Mouse (Mus musculus): ENCODE results near the gene Slc5a11.

Slc5a11 gene

GRCm38 (mm10) chr7:123211461-123211860 lies 3.1 kb upstream of the Slc5a11 start:
- DNase-seq (ENCODE audit: extremely low read depth, insufficient read length, low spot score): no peak

DNA sequence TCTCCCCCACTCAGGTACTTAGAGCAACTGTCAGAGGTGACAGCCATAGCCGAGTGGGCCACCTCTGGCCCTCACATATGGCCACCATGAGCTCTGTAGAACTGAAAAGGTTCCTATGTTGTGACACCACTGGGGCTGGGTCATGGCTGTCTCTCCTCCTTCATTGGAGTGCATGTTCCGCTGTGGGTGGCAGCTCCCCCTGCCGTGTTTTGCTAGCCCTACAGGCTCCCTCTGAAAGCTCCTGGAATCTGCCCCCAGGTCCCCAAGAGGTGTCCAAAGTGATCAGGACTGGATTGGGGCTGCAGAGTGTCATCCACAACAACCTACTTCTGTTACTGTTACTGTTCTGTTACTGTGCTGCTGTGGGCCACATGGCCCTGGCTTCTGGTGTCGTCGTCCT lies 2.3 kb upstream of the Slc5a11 start:
- DNase-seq (ENCODE audit: extremely low read depth, insufficient read length, low spot score): no peak

DNA sequence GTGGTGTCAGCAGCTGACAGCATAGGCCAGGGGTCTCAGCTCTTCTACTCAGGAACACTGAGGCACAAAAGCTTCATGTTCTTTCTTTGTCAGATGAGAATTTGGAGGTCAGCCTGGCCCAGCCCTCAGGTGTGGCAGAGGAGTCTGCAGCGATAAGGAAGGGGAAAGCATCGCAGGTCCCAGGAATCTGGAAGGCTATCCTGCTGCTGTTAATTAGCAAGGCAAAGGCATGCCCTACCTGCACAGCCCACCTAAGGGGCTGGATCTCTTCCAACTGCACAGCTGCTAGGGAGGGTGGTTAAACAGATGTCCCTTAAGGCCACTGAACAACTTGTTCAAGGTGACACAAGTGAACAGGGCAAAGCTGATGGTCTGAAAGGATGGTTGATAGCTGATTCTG lies 558 bp downstream of the Slc5a11 start:
- no peak for DNase-seq (ENCODE audit: extremely low read depth, insufficient read length, low spot score)

GRCm38 (mm10) chr7:123217448-123218354 lies 3.1 kb downstream of the Slc5a11 start:
- DNase-seq (ENCODE audit: extremely low read depth, insufficient read length, low spot score): no peak

DNA sequence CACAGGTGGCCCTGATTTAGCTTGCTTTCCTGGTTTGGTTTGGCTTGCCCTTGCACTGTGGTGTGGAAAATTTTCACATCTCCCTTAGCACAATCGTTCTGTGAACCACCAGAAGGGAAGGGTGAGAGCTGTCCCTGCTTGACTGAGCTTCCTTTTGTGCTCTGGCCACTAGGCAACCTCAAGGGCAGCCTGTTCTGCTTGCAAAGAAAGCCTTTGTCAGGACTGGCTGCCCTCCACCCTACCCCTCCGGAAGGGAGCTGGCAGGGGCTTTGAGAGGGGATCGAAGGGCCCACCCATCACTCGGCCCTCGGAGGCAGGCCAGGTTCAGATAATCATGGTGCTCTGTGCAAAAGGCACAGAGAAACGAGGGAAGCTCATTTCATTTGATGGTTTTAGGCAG lies 4.0 kb downstream of the Slc5a11 start:
- DNase-seq (ENCODE audit: extremely low read depth, insufficient read length, low spot score): no peak

DNA sequence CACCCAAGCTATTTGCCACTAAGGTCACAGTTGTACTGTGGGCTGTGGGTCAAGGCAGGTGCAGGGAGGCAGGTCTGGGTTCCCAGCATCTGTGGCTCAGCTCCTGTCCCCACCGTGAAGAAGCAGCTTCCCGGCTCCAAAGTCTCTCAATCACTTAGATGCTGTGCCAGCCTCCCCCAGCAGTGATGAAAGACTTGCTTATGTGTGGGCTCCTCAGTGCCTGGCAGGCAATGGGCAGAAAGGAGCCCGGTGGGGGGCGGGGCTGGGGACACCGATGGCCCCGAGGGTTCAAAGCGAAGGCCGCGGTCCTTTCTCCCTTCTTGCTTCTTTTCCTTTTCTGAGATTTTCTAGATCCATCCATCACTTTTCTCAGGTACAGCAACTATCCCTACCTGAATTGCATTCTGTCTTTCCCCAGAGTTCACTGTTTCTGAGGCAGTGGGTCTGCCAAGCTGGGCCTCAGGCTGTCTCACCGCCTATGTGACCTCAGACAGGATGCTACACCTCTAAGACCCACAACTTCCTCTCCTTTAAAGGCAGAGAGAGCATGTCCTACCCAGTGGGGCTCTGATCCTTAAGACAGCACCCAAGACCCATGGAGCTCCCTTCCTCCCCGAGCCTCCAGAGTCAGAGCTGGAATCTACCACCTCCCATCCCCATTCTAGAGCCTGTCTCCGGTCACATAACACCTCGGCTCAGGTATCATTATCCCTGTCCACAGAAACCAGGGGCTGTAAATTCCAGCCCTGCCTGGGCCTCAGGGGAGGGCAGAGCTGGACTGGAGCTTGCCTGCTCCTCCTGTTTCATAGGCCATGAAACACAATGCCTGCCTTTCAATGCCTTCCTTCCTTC lies 5.4 kb downstream of the Slc5a11 start:
- DNase-seq (ENCODE audit: extremely low read depth, insufficient read length, low spot score): no peak

- DNase-seq (ENCODE audit: extremely low read depth, insufficient read length, low spot score): no peak
Observed at GRCm38 (mm10) chr7:123220633-123220942, 6.0 kb downstream of the Slc5a11 start.

DNA sequence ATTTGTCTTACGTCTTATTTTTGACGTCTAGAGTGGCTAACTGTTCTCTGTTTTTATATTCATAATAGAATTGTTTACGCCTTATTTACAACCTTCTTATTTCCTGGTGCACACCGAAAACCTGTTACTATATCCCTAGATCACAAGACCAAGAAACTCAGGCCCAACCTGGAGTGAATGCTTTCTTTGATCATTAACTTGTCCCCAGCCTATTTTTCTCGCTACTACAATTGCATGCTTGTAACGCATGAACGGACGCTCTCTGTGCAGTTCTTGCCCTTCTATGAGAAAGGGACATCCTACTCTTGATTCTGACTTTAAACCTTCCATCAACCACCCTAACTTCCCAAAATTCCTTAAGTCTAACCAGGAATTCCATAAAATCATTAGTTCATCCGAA lies 9.5 kb downstream of the Slc5a11 start:
- DNase-seq (ENCODE audit: extremely low read depth, insufficient read length, low spot score): no peak

- DNase-seq (ENCODE audit: extremely low read depth, insufficient read length, low spot score): no peak
Observed at GRCm38 (mm10) chr7:123225159-123225558, 10.6 kb downstream of the Slc5a11 start.

DNA sequence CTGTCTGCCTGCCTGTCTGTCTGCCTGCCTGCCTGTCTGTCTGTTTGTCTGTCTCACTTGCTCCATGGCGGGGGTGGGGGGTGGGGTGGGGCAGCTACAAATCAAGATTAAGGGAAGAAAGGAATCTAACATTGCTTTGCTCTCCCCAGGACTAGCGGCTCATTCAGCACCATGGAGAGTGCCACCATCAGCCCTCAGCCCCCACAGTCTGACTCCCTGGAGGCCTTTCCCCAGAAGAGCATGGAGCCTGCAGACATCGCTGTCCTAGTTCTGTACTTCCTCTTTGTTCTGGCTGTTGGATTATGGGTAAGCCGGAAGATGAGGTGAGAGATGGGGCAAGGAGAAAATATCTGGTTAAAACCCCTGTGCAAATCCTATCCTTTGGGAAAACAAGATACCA lies 20.9 kb downstream of the Slc5a11 start:
- DNase-seq (ENCODE audit: extremely low read depth, insufficient read length, low spot score): no peak

DNA sequence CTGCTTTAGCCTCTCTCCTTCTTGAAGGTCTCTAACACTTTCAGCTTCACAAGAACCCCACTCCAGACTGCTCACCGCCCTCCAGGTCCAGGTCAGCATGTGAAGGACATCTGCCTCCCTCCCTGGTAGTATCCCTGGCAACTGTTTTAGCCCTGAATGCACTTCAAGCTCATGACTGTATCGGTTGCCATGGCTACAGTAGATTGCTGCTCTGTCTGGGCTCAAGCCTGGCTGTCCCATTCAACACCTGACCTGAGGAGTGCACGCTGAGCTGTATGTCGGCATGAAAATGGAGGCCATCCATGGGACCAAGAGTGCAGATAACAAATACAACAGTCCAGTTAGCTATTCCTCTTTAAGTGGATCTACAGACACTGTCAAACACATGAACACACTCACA lies 24.0 kb downstream of the Slc5a11 start:
- DNase-seq (ENCODE audit: extremely low read depth, insufficient read length, low spot score): no peak

DNA sequence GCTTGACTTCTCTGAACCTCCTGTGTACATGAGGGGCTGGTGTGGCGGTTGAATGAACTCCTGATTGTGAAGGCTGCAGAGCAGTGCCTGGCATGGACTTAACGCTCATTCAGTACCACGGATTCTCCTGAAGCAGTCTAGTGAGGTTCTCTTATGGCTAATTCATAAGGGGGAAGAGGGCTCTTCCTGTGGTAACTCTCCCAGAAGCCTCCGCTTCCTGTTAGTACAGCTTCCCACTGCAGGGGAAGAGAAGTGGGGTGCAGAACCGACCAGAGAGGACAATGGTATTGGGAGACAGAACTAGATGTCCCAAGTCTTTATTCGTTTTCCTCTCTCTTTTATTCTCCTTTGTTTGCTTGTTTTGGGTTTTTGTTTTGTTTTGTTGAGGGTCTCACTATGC lies 25.5 kb downstream of the Slc5a11 start:
- DNase-seq (ENCODE audit: extremely low read depth, insufficient read length, low spot score): no peak

DNA sequence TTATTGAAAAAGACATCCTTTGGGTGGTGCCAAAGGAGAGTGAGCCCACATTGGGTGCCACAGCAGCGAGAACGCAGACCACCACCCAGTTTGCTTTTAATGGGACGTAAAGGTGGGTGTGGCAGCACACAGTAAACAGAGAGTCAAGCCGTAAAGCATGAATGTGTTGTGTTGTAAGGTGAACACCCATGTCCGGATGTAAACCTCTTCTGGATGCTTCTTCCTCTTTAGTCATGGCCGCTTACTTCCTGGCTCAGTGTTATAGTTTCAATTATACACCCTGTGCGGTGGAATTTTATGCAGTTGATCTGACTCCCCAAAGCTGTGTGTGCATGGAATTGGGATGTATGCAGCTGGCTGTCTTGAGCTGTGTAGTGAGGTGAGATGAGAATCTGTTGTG lies 27.7 kb downstream of the Slc5a11 start:
- no peak for DNase-seq (ENCODE audit: extremely low read depth, insufficient read length, low spot score)

DNA sequence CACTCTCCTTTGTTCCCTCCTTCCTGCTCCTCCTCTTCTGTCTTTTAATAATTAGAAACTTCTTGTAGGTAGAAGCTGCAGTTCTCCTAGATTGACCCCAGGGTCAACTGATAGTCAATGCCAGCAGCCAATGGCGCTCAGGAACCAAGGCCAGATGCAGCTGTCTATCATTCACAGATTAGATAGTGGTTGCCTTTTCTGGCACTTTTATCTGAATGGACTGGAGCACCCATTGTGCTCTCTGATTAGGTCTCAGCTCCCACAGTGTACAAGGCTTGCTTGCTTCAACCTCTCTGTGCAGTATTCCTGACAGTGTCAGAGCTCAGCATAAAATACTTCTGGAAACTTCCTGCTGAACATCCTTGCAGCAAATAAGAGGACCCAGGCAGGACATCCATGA lies 30.3 kb downstream of the Slc5a11 start:
- DNase-seq (ENCODE audit: extremely low read depth, insufficient read length, low spot score): no peak

- no peak for DNase-seq (ENCODE audit: extremely low read depth, insufficient read length, low spot score)
Observed at GRCm38 (mm10) chr7:123246504-123247084, 32.0 kb downstream of the Slc5a11 start.

DNA sequence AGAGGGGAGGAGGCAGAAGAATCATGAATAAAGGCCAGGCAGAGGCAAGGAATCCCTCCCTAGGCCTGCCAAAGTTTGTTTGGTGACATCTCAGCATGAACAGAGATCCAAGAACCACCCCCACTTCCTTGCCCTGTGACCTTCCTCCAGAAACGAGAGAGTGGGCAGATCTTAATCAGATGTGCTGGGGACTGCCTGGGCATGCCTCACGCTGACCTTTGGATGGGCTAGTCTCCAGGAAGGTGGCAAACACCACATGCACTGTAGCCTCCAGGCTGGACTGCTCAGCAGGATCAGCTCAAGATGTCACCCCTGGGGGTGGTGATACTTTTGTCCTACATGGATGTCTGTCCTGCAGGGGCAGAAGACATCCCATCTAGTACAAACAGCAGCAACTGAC lies 33.6 kb downstream of the Slc5a11 start:
- DNase-seq (ENCODE audit: extremely low read depth, insufficient read length, low spot score): no peak

DNA sequence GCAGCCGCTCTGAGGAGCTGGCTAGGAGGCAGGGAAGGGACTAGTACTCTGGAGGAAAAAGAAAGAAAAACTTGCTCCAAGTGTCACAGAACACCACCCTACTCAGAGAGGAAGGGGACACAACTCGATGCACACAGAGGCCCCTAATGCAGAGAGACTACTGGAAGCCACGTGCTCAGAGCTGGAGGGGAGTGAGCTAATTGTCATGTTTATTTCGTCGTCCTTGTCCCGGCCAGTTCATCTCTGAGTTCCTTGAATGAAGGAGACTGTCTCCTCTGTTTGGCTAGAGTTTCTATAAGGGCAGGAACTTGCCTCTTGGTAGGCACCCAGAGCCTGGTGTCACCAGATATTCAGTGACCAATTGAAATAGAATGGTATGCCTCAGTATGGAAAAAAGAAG lies 36.8 kb downstream of the Slc5a11 start:
- DNase-seq (ENCODE audit: extremely low read depth, insufficient read length, low spot score): no peak

GRCm38 (mm10) chr7:123253396-123253795 lies 38.8 kb downstream of the Slc5a11 start:
- no peak for DNase-seq (ENCODE audit: extremely low read depth, insufficient read length, low spot score)

- no peak for DNase-seq (ENCODE audit: extremely low read depth, insufficient read length, low spot score)
Observed at GRCm38 (mm10) chr7:123254196-123254970, 39.8 kb downstream of the Slc5a11 start.

- DNase-seq (ENCODE audit: extremely low read depth, insufficient read length, low spot score): no peak
Observed at GRCm38 (mm10) chr7:123258103-123258502, 43.5 kb downstream of the Slc5a11 start.

GRCm38 (mm10) chr7:123273056-123273455 lies 58.5 kb downstream of the Slc5a11 start:
- no peak for DNase-seq (ENCODE audit: extremely low read depth, insufficient read length, low spot score)
